Mouse (Mus musculus) heart, postnatal 14 days (tissue): ENCODE measurements around the gene Timm8b. TPM values are rescaled to one million over a fixed set of nuclear protein-coding genes. Genes with fewer than 3 reads are reported as not detected.
"Not testable (repeated sequence)": the region's sequence is repeated elsewhere in the genome, so short reads cannot be mapped to it uniquely, and the experiment has no call there.

Experiments
- DNase-seq, 2 experiments: peaks; one replicate each; pipeline ENCODE4 v3.0.0; 2021 to 2022
- intact Hi-C: fragments of 180-260 bp; cut with DNase I; formaldehyde crosslinking; loops from one replicate; pipeline ENCODE4 v1.15.1; 2025
- total RNA-seq, 2 experiments: library from RNA; stranded (reverse); gene quantifications; 2 replicates each; pipeline ENCODE4 v1.2.3; 2021

Timm8b gene
- total RNA-seq, 2 experiments from 2014 or later, result 216 to 232 TPM

- intact Hi-C loops, result no loop called here
- DNase-seq, result no peak
Measured at GRCm38 (mm10) chr9:50596973-50597372, 6.7 kb upstream of the Timm8b start.

- intact Hi-C loops, result no loop called here
Measured at GRCm38 (mm10) chr9:50601536-50601935, 2.2 kb upstream of the Timm8b start.

GRCm38 (mm10) chr9:50602055-50602845, 1.5 kb upstream of the Timm8b start:
- no peak for DNase-seq
- intact Hi-C loops, result no loop called here

More at GRCm38 (mm10) chr9:50601536-50601935, 2.2 kb upstream of the Timm8b start:
- DNase-seq, result peak in 1 of 2 experiments; percentile 12

GRCm38 (mm10) chr9:50603998-50604324, 251 bp downstream of the Timm8b start:
- DNase-seq, result no peak
- intact Hi-C loops, result no loop called here

- no peak for DNase-seq
- intact Hi-C loops, result no loop called here
Measured at GRCm38 (mm10) chr9:50604338-50604737, 628 bp downstream of the Timm8b start.

- intact Hi-C loops, result no loop called here
- no peak for DNase-seq
Measured at GRCm38 (mm10) chr9:50612115-50612514, 8.4 kb downstream of the Timm8b start.

GRCm38 (mm10) chr9:50616161-50616560, 12.5 kb downstream of the Timm8b start:
- intact Hi-C loops, result loop anchor here (5.0 kb wide), 1 partner anchor 151 kb away; the partner anchor contains the start of gene Fdxacb1
- no peak for DNase-seq

GRCm38 (mm10) chr9:50616766-50617603, 13.3 kb downstream of the Timm8b start, which contains the start of the genes Pih1d2 and Nkapd1:
Gene Pih1d2 (plus strand): TSS chr9:50617321.
Gene Nkapd1 (minus strand): TSS chr9:50617464.
- intact Hi-C loops, result loop anchor here (5.0 kb wide), 1 partner anchor 150 kb away; the partner anchor contains the start of gene Fdxacb1
- peak; percentile 86 to 92 for DNase-seq

GRCm38 (mm10) chr9:50617794-50618330, 14.2 kb downstream of the Timm8b start:
- DNase-seq, result no peak
- intact Hi-C loops, result loop anchor here (5.0 kb wide), 1 partner anchor 149 kb away; the partner anchor contains the start of gene Fdxacb1

GRCm38 (mm10) chr9:50630903-50631302, 27.2 kb downstream of the Timm8b start:
- intact Hi-C loops, DNase-seq: not testable (repeated sequence)

GRCm38 (mm10) chr9:50632016-50632688, 28.4 kb downstream of the Timm8b start:
- intact Hi-C loops, result no loop called here
- DNase-seq, result no peak

GRCm38 (mm10) chr9:50633059-50633458, 29.3 kb downstream of the Timm8b start:
- DNase-seq, result no peak
- intact Hi-C loops, result no loop called here

- intact Hi-C loops, result loop anchor here (1.0 kb wide), 1 partner anchor 9 kb away; no protein-coding TSS in a partner anchor
- DNase-seq, result no peak
Measured at GRCm38 (mm10) chr9:50634270-50634669, 30.6 kb downstream of the Timm8b start.

GRCm38 (mm10) chr9:50646826-50647370, 43.2 kb downstream of the Timm8b start:
- DNase-seq, result no peak
- intact Hi-C loops, result no loop called here

GRCm38 (mm10) chr9:50650503-50650902, 46.8 kb downstream of the Timm8b start:
- no peak for DNase-seq
- intact Hi-C loops, result no loop called here

Other genes starting within 250 kb of the Timm8b start
- gene Plet1, start 109.4 kb upstream of the Timm8b start, total RNA-seq, result 1 to 10 TPM; 1.5 to 2.2 TPM
- 10 to 100 TPM; 25.5 to 29.4 TPM for gene Pts, start 75.2 kb upstream of the Timm8b start, total RNA-seq
- gene Il18, start 49.1 kb upstream of the Timm8b start, total RNA-seq, result 1 to 10 TPM; 1.3 to 2.0 TPM
- under 1 TPM; 0.22 to 0.33 TPM for gene Bco2, start 48.7 kb upstream of the Timm8b start, total RNA-seq
- gene Tex12, start 42.6 kb upstream of the Timm8b start, total RNA-seq, result not detected
- 100 to 1,000 TPM; 724 to 738 TPM for gene Sdhd, start 98 bp upstream of the Timm8b start, total RNA-seq
- under 1 TPM; 0.22 to 0.88 TPM for gene Pih1d2, start 13.4 kb downstream of the Timm8b start, total RNA-seq
- 10 to 100 TPM; 14.7 to 14.8 TPM for gene Nkapd1, start 13.6 kb downstream of the Timm8b start, total RNA-seq
- 100 to 1,000 TPM; 392 to 414 TPM for gene Dlat, start 55.9 kb downstream of the Timm8b start, total RNA-seq
- gene Dixdc1, start 135.6 kb downstream of the Timm8b start, total RNA-seq, result 1 to 10 TPM; 4.0 to 6.2 TPM
- gene 2310030G06Rik, start 142.6 kb downstream of the Timm8b start, total RNA-seq, result 1 to 10 TPM; 2.0 to 3.2 TPM
- 1,000 to 10,000 TPM; 1,337 to 1,386 TPM for gene Cryab, start 147.4 kb downstream of the Timm8b start, total RNA-seq
- 100 to 1,000 TPM; 128 to 131 TPM for gene Hspb2, start 148.4 kb downstream of the Timm8b start, total RNA-seq
- gene Fdxacb1, start 164.3 kb downstream of the Timm8b start, total RNA-seq, result 1 to 10 TPM; 5.7 to 6.0 TPM
- 10 to 100 TPM in 1 of 2 experiments, 1 to 10 TPM in 1; 9.9 to 10.1 TPM for gene Alg9, start 171.1 kb downstream of the Timm8b start, total RNA-seq
- 10 to 100 TPM in 1 of 2 experiments, 1 to 10 TPM in 1; 7.9 to 10.4 TPM for gene 1110032A03Rik, start 171.6 kb downstream of the Timm8b start, total RNA-seq
- 10 to 100 TPM in 1 of 2 experiments, 1 to 10 TPM in 1; 9.3 to 12.2 TPM for gene Ppp2r1b, start 241.4 kb downstream of the Timm8b start, total RNA-seq